Mouse (Mus musculus): ENCODE measurements at regions not wholly inside any gene's neighbourhood (a gene's known extent, or its start where the extent isn't known, plus 50 kb on each side); places are given as distances from the start of the nearest gene placed in this dataset.

GRCm38 (mm10) chr11:82616856-82617255 lies 147.3 kb downstream of the Cct6b start:
- no peak overlapping the region for H3K4me3 ChIP-seq (ENCODE audit: insufficient read depth, low read length)
- no peak for TF ChIP-seq POLR2A (IDR thresholded peaks at IDR 0.05; ENCODE audit: low read depth, low read length)
- TF ChIP-seq CTCF (IDR thresholded peaks at IDR 0.05; ENCODE audit: borderline replicate concordance, insufficient read depth, low read length) = no peak
- H3K4me1 ChIP-seq (ENCODE audit: control insufficient read depth, insufficient read depth, low read length) = no peaks in the 10 kb centered on the region
- no peak overlapping the region for H3K27ac ChIP-seq (ENCODE audit: insufficient read depth, low read length)

- TF ChIP-seq POLR2A (IDR thresholded peaks at IDR 0.05; ENCODE audit: low read depth, low read length) = no peak
- no peak for TF ChIP-seq CTCF (IDR thresholded peaks at IDR 0.05; ENCODE audit: borderline replicate concordance, insufficient read depth, low read length)
- H3K27ac ChIP-seq (ENCODE audit: insufficient read depth, low read length) = no peak overlapping the region
- no peaks in the 10 kb centered on the region for H3K4me1 ChIP-seq (ENCODE audit: control insufficient read depth, insufficient read depth, low read length)
- no peak overlapping the region for H3K4me3 ChIP-seq (ENCODE audit: insufficient read depth, low read length)
Observed at GRCm38 (mm10) chr11:82614356-82614755, 149.8 kb downstream of the Cct6b start.

GRCm38 (mm10) chr11:82613503-82613902 lies 150.6 kb downstream of the Cct6b start:
- Histone ChIP-seq H3K27ac (ENCODE audit: insufficient read depth, low read length) (no peak overlapping the region), H3K4me3 (ENCODE audit: insufficient read depth, low read length) (no peak overlapping the region), H3K4me1 (ENCODE audit: control insufficient read depth, insufficient read depth, low read length) (no peaks in the 10 kb centered on the region)
- TF ChIP-seq POLR2A (IDR thresholded peaks at IDR 0.05; ENCODE audit: low read depth, low read length) (no peak), CTCF (IDR thresholded peaks at IDR 0.05; ENCODE audit: borderline replicate concordance, insufficient read depth, low read length) (peak; percentile 85; the same call in 1 of the 2 replicates)

GRCm38 (mm10) chr11:82612026-82612425 lies 152.1 kb downstream of the Cct6b start:
- no peak for TF ChIP-seq POLR2A (IDR thresholded peaks at IDR 0.05; ENCODE audit: low read depth, low read length)
- Histone ChIP-seq H3K4me3 (ENCODE audit: insufficient read depth, low read length) (no peak overlapping the region), H3K4me1 (ENCODE audit: control insufficient read depth, insufficient read depth, low read length) (no peaks in the 10 kb centered on the region), H3K27ac (ENCODE audit: insufficient read depth, low read length) (no peak overlapping the region)

- Histone ChIP-seq H3K4me1 (ENCODE audit: control insufficient read depth, insufficient read depth, low read length) (no peaks in the 10 kb centered on the region), H3K4me3 (ENCODE audit: insufficient read depth, low read length) (no peak overlapping the region), H3K27ac (ENCODE audit: insufficient read depth, low read length) (no peak overlapping the region)
- TF ChIP-seq POLR2A (IDR thresholded peaks at IDR 0.05; ENCODE audit: low read depth, low read length) (no peak), CTCF (IDR thresholded peaks at IDR 0.05; ENCODE audit: borderline replicate concordance, insufficient read depth, low read length) (no peak)
Observed at GRCm38 (mm10) chr11:82608963-82609362, 155.2 kb downstream of the Cct6b start.

GRCm38 (mm10) chr11:82607661-82608060 lies 156.5 kb downstream of the Cct6b start:
- H3K27ac ChIP-seq (ENCODE audit: insufficient read depth, low read length) = no peak overlapping the region
- no peaks in the 10 kb centered on the region for H3K4me1 ChIP-seq (ENCODE audit: control insufficient read depth, insufficient read depth, low read length)
- H3K4me3 ChIP-seq (ENCODE audit: insufficient read depth, low read length) = no peak overlapping the region
- TF ChIP-seq POLR2A (IDR thresholded peaks at IDR 0.05; ENCODE audit: low read depth, low read length) (no peak), CTCF (IDR thresholded peaks at IDR 0.05; ENCODE audit: borderline replicate concordance, insufficient read depth, low read length) (no peak)

- Histone ChIP-seq H3K4me1 (ENCODE audit: control insufficient read depth, insufficient read depth, low read length) (no peaks in the 10 kb centered on the region), H3K4me3 (ENCODE audit: insufficient read depth, low read length) (no peak overlapping the region), H3K27ac (ENCODE audit: insufficient read depth, low read length) (no peak overlapping the region)
- TF ChIP-seq POLR2A (IDR thresholded peaks at IDR 0.05; ENCODE audit: low read depth, low read length) = no peak
- no peak for TF ChIP-seq CTCF (IDR thresholded peaks at IDR 0.05; ENCODE audit: borderline replicate concordance, insufficient read depth, low read length)
Observed at GRCm38 (mm10) chr11:82604251-82604835, 159.8 kb downstream of the Cct6b start.

GRCm38 (mm10) chr11:82602818-82603217 lies 161.3 kb downstream of the Cct6b start:
- Histone ChIP-seq H3K4me3 (ENCODE audit: insufficient read depth, low read length) (no peak overlapping the region), H3K4me1 (ENCODE audit: control insufficient read depth, insufficient read depth, low read length) (no peaks in the 10 kb centered on the region), H3K27ac (ENCODE audit: insufficient read depth, low read length) (no peak overlapping the region)
- TF ChIP-seq POLR2A (IDR thresholded peaks at IDR 0.05; ENCODE audit: low read depth, low read length) (no peak), CTCF (IDR thresholded peaks at IDR 0.05; ENCODE audit: borderline replicate concordance, insufficient read depth, low read length) (no peak)

GRCm38 (mm10) chr11:82602250-82602649 lies 161.9 kb downstream of the Cct6b start:
- TF ChIP-seq CTCF (IDR thresholded peaks at IDR 0.05; ENCODE audit: borderline replicate concordance, insufficient read depth, low read length) (no peak), POLR2A (IDR thresholded peaks at IDR 0.05; ENCODE audit: low read depth, low read length) (no peak)
- H3K4me1 ChIP-seq (ENCODE audit: control insufficient read depth, insufficient read depth, low read length) = no peaks in the 10 kb centered on the region
- H3K4me3 ChIP-seq (ENCODE audit: insufficient read depth, low read length) = no peak overlapping the region
- H3K27ac ChIP-seq (ENCODE audit: insufficient read depth, low read length) = no peak overlapping the region

GRCm38 (mm10) chr11:82600151-82600550 lies 164.0 kb downstream of the Cct6b start:
- no peak for TF ChIP-seq CTCF (IDR thresholded peaks at IDR 0.05; ENCODE audit: borderline replicate concordance, insufficient read depth, low read length)
- TF ChIP-seq POLR2A (IDR thresholded peaks at IDR 0.05; ENCODE audit: low read depth, low read length) = no peak
- no peaks in the 10 kb centered on the region for H3K4me1 ChIP-seq (ENCODE audit: control insufficient read depth, insufficient read depth, low read length)
- H3K27ac ChIP-seq (ENCODE audit: insufficient read depth, low read length) = no peak overlapping the region
- no peak overlapping the region for H3K4me3 ChIP-seq (ENCODE audit: insufficient read depth, low read length)

GRCm38 (mm10) chr11:82597757-82598156 lies 166.4 kb downstream of the Cct6b start:
- no peaks in the 10 kb centered on the region for H3K4me1 ChIP-seq (ENCODE audit: control insufficient read depth, insufficient read depth, low read length)
- TF ChIP-seq POLR2A (IDR thresholded peaks at IDR 0.05; ENCODE audit: low read depth, low read length) (no peak), CTCF (IDR thresholded peaks at IDR 0.05; ENCODE audit: borderline replicate concordance, insufficient read depth, low read length) (no peak)
- H3K27ac ChIP-seq (ENCODE audit: insufficient read depth, low read length) = no peak overlapping the region
- H3K4me3 ChIP-seq (ENCODE audit: insufficient read depth, low read length) = no peak overlapping the region
